Mouse (Mus musculus) spleen, postnatal 10 days (tissue): Measurements from ENCODE around the gene Rbbp8nl.
A peak's percentile ranks its signal among the peaks of the same experiment; 100 is the strongest.

Experiments
- DNase-seq, 2 experiments: peaks; one replicate each; pipeline ENCODE4 v3.0.0; 2021 to 2022; ENCODE audit warnings: low spot score in 2 of 2

The Rbbp8nl gene

DNA sequence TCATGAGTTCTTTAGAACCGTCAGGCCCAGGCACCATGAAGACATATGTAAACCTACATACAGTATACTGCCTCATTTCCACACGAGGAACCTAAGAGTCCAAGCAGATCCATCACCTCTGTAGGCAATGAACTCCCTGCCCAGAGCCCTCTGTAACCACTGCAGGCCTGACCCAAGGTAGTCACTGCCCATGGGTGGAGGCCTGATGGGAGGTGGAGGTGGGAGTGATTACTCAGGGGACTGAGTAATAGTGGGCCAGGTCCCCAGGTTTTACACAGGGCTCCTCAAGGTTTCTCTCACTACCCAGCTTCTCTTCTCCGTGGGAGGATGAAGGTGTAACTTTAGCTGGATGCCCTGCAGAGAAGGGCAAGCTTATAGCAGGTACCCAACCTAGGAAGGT, 60.5 kb downstream of the Rbbp8nl start:
- DNase-seq: no peak

DNA sequence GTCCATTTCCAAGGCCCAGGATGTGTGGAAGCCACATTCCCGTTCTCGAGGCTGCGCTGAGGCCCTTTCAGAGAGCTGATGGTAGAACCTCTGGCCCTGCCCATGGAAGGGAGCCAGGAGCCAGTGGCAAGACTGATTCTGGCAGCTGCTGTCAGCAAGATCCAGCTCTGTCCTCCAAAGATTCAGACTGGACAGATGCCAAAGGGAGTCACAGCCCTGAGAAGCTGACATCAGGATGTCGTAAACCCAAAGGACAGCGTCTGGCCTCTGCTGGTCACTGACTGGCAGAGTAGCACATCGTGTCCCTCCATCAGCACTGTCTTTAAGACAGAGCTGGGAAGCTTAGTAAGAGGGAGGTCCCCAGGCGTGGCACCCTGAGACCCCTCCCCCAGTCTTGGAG, 61.1 kb downstream of the Rbbp8nl start:
- DNase-seq: peak in 1 of 2 experiments; percentile 29

DNA sequence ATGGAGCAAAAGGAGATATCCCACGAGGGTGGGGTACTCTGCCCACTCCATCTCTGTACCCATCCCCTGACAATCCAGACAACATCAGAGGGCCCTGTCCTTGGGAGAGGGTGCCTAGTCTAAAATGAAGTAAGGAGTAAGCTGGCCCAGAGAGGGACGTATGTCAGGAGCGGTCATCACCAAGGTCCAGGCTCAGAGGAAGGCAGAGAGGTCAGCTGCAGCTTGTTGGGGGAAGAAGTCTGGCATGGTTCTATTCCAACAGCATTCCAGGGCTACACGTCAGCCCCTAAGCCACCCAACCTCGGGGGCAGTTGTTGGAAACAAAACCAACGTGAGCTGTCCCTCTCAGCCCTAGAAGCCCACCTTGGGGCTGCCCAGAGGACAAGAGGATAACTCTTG, 61.6 kb downstream of the Rbbp8nl start:
- no peak for DNase-seq
